Mouse (Mus musculus) E14TG2a.4 (cell line): ENCODE data around the gene Arhgap1.
A peak's percentile ranks its signal among the peaks of the same experiment; 100 is the strongest.
"Not testable (repeated sequence)": the region's sequence is repeated elsewhere in the genome, so short reads cannot be mapped to it uniquely, and the experiment has no call there.

Experiments
- CTCF ChIP-seq: conservative IDR thresholded peaks from 2 replicates; pipeline ENCODE4 v1.5.1; 2014; ENCODE audit warnings: low read length
- NANOG ChIP-seq: IDR thresholded peaks from 2 replicates; pipeline ENCODE4 v1.6.1; 2014; ENCODE audit warnings: borderline replicate concordance, low read length, mixed read lengths
- POU5F1 ChIP-seq: IDR thresholded peaks from 2 replicates; pipeline ENCODE4 v1.6.1; 2014; ENCODE audit warnings: low read length, borderline replicate concordance

DNA sequence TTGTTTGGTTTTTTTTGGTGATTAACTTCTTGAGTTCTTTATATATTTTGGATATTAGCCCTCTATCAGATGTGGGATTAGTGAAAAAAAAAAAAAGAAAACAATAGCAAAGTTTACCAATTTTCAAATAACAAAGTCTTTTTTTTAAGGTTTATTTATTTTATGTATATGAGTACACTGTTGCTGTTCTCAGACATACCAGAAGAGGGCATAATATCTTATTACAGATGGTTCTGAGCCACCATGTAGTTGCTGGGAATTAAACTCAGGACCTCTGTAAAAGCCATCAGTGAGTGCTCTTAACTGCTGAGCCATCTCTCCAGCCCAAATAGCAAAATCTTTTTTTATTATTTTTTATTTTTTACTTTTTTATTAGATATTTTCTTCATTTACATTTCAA is 40.3 kb upstream of the Arhgap1 start:
- peak; percentile 34 for TF ChIP-seq CTCF
- TF ChIP-seq POU5F1, NANOG: not testable (repeated sequence)
